Mouse (Mus musculus): ENCODE results near the gene Gzmm.
"Not testable (repeated sequence)": the region's sequence is repeated elsewhere in the genome, so short reads cannot be mapped to it uniquely, and the experiment has no call there.

The Gzmm gene

GRCm38 (mm10) chr10:79701443-79702129 lies 12.8 kb downstream of the Gzmm start:
- DNase-seq (ENCODE audit: low read depth, low spot score): no peak

- not testable (repeated sequence) for DNase-seq (ENCODE audit: low read depth, low spot score)
Observed at GRCm38 (mm10) chr10:79702970-79703369, 14.2 kb downstream of the Gzmm start.

GRCm38 (mm10) chr10:79703541-79703940 lies 14.7 kb downstream of the Gzmm start:
- no peak for DNase-seq (ENCODE audit: low read depth, low spot score)

GRCm38 (mm10) chr10:79704065-79704969 lies 15.5 kb downstream of the Gzmm start, which contains the start of gene Bsg:
Gene Bsg (plus strand): TSS chr10:79704491.
- peak; percentile 96 for DNase-seq (ENCODE audit: low read depth, low spot score)

GRCm38 (mm10) chr10:79704970-79705360 lies 16.1 kb downstream of the Gzmm start:
- no peak for DNase-seq (ENCODE audit: low read depth, low spot score)

- DNase-seq (ENCODE audit: low read depth, low spot score): no peak
Observed at GRCm38 (mm10) chr10:79705951-79706350, 17.1 kb downstream of the Gzmm start.

DNA sequence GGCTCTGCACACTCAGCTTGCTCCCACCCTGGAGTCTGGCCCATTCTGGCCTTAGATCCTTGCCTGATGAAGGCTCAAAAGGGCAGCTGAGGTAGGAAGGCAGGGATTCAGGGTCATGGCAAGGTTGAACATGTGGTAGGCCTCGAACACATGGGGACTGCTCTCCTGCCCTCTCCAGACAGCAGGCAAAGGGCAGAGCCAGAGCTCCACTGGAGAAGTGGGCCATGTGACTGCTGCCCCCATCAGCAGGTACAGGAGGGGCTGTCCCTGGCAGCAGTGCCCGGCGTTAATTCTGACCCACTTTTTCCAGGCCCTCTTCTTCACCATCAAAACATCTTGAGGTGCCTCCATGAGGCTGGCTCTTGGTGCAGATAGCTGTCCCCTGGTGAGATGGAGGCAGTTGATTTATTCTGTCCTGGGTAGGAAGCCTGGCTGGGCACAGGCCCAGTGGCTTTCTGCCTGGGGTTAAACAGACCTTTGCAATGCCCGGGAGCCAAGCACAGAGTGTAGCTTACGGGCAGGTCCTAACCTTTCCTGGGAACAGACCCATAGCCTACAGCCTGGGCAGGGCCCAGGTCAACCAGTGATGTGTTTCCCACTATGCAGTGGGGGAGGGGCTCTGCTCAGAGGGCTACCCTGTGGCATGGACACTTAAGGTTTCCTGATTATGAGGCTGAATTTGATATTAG lies 17.7 kb downstream of the Gzmm start:
- DNase-seq (ENCODE audit: low read depth, low spot score): no peak

GRCm38 (mm10) chr10:79707162-79707561 lies 18.3 kb downstream of the Gzmm start:
- no peak for DNase-seq (ENCODE audit: low read depth, low spot score)

DNA sequence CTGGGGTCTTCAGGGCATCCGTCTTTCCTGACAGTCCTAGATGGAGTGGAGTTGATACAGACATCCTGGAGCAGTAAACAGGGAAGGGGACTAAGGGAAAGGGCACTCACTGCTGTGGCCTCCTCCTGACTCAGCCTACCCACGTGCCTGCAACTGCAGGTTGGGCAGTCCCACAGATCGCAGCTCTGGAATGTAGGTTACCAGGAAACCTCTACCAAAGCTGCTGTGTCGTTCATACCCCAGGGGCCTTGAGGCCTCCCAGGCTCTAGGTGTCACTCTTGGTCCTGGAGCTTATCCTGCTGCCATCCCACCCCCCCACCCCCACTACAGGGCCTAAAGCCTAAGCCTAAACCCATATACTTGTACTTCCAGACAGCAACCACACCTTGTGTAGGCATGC lies 18.9 kb downstream of the Gzmm start:
- DNase-seq (ENCODE audit: low read depth, low spot score): no peak

GRCm38 (mm10) chr10:79708668-79709067 lies 19.8 kb downstream of the Gzmm start:
- no peak for DNase-seq (ENCODE audit: low read depth, low spot score)

GRCm38 (mm10) chr10:79709307-79709706 lies 20.5 kb downstream of the Gzmm start:
- no peak for DNase-seq (ENCODE audit: low read depth, low spot score)

GRCm38 (mm10) chr10:79712029-79712428 lies 23.2 kb downstream of the Gzmm start:
- no peak for DNase-seq (ENCODE audit: low read depth, low spot score)

GRCm38 (mm10) chr10:79712499-79713126 lies 23.8 kb downstream of the Gzmm start:
- DNase-seq (ENCODE audit: low read depth, low spot score): peak; percentile 74

GRCm38 (mm10) chr10:79713163-79713562 lies 24.3 kb downstream of the Gzmm start:
- DNase-seq (ENCODE audit: low read depth, low spot score): no peak

DNA sequence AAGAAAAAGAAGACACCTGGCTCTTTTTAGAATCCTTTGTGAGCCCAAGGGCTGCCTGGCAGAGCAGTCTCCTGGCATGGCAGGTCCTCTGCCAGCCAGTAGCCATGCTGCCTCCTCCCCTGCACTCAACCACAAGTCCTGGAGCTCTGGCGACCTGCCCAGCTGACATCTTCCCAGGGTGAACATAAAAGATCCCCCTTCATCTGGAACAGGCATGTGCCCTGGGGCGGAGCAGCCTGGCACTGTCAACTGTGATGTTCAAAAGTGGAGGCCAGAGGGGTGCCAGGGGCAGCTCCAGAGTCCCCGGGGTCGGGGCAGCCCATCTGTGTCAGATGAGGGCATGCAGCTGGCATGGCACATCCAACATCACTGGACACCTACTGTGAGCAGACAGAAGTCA lies 26.2 kb downstream of the Gzmm start:
- DNase-seq (ENCODE audit: low read depth, low spot score): no peak

GRCm38 (mm10) chr10:79716254-79716987 lies 27.6 kb downstream of the Gzmm start, which contains the start of gene Hcn2:
Gene Hcn2 (plus strand): TSS chr10:79716634.
- DNase-seq (ENCODE audit: low read depth, low spot score): no peak

GRCm38 (mm10) chr10:79716988-79717355 lies 28.2 kb downstream of the Gzmm start:
- no peak for DNase-seq (ENCODE audit: low read depth, low spot score)

DNA sequence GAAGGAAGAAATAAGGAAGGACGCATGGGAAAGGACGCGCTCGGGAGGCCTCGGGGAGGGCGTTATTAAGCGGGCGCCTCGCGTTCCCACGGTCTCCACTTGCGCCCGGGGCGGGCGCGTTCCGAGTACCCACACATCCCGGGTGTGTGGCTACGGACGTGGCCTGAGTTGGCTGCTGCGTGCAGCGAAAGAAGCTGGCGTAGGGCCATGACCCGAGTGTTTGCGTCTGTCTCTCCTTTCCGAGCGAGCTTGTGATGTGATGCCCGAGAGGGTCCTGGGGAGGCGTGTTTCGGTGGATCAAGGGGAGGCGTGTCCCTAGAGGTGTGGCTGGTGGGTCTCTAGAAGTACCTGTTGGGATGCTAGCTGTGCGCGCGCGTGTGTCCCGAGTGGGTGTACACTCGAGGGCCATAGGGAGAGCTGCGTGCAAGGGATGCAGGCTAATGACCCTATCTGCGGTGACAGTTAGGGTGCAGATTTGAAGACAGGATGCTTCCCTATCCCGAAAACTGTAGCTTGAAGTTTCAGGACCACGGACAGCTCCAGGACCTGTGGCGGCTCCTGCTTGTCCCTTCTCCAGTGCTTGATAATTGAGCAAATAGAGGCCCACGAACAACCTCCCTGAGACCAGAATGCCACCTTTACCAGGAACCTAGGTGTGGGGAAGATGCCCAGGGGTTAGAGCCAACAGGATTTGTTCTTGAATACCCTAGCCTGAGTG lies 29.0 kb downstream of the Gzmm start:
- DNase-seq (ENCODE audit: low read depth, low spot score): no peak

GRCm38 (mm10) chr10:79721089-79721488 lies 32.3 kb downstream of the Gzmm start:
- DNase-seq (ENCODE audit: low read depth, low spot score): no peak

DNA sequence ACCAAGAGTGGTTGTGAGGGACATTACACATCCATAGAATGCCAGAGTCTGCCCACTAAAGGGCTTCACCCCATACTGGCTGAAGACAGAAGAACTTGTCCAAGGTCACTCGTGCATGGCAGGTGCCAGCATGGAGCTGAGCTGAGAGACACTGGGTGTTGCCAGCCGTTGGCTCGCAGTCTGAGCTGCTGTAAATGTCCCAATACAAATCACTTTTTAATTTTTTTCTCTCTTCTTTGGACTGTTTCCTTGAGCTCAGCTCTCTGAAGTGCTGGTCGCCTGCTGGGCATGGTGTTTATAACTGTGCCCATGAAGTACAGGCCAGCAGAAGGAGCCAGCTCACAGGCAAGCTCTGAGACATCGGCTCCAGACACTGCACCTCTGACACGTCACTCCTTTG lies 34.2 kb downstream of the Gzmm start:
- no peak for DNase-seq (ENCODE audit: low read depth, low spot score)
